Mouse (Mus musculus) testis, adult 2 months (tissue): ENCODE measurements around the gene Gm20388. TPM values are rescaled to one million over a fixed set of nuclear protein-coding genes. Genes with fewer than 3 reads are reported as not detected.

Experiments
- H3K27ac ChIP-seq: fragments of 200-500 bp; 2 replicates; pipeline ENCODE4 v1.5.1; 2012; ENCODE audit warnings: low read depth, low read length; ENCODE audit not compliant: control insufficient read depth, insufficient read depth
- H3K27me3 ChIP-seq: fragments of 200-500 bp; 2 replicates; pipeline ENCODE4 v1.6.1; 2012; ENCODE audit warnings: mild to moderate bottlenecking, low read length, moderate library complexity; ENCODE audit not compliant: control insufficient read depth, insufficient read depth
- H3K36me3 ChIP-seq: fragments of 200-500 bp; 2 replicates; pipeline ENCODE4 v1.6.1; 2012; ENCODE audit warnings: mild to moderate bottlenecking, low read length; ENCODE audit not compliant: control insufficient read depth, insufficient read depth
- H3K4me1 ChIP-seq: fragments of 200-500 bp; 2 replicates; pipeline ENCODE4 v1.6.1; 2012; ENCODE audit warnings: low read length; ENCODE audit not compliant: control insufficient read depth, insufficient read depth
- H3K4me3 ChIP-seq: fragments of 200-500 bp; 2 replicates; pipeline ENCODE4 v1.5.1; 2012; ENCODE audit warnings: low read depth, mild to moderate bottlenecking, low read length, moderate library complexity, mixed read lengths; ENCODE audit not compliant: control insufficient read depth
- CTCF ChIP-seq: fragments of 200-500 bp; IDR thresholded peaks from 2 replicates; pipeline ENCODE4 v1.5.1; 2012; ENCODE audit warnings: low read depth, mild to moderate bottlenecking, inconsistent platforms, low read length, moderate library complexity; ENCODE audit not compliant: control insufficient read depth, insufficient read depth, insufficient replicate concordance
- POLR2A ChIP-seq: fragments of 200-500 bp; IDR thresholded peaks from 2 replicates; pipeline ENCODE4 v1.6.1; 2012; ENCODE audit warnings: low read depth, mild to moderate bottlenecking, inconsistent platforms, low read length, moderate library complexity; ENCODE audit not compliant: control insufficient read depth
- polyA plus RNA-seq: library from polyadenylated mRNA; depleted of rRNA; stranded (reverse); fragments of >200 nt; gene quantifications from 2 replicates; pipeline ENCODE4 v1.2.3, GENCODE M21; 2012

Gm20388 gene
- polyA plus RNA-seq, 1 experiment, result 5.6 TPM

GRCm38 (mm10) chr8:120404609-120405036 is 494.0 kb downstream of the Gm20388 start:
- H3K4me3 ChIP-seq, result no peak overlapping the region
- no peaks in the 10 kb centered on the region for H3K27me3 ChIP-seq
- H3K4me1 ChIP-seq, result peaks cover 8% of the 10 kb centered on the region
- H3K27ac ChIP-seq, result no peak overlapping the region
- TF ChIP-seq CTCF (peak; percentile 61; the same call in 1 of the 2 replicates), POLR2A (no peak)
- no peaks in the 10 kb centered on the region for H3K36me3 ChIP-seq

GRCm38 (mm10) chr8:120406008-120406632 is 495.5 kb downstream of the Gm20388 start:
- Histone ChIP-seq H3K4me1 (peaks cover 13% of the 10 kb centered on the region), H3K27ac (no peak overlapping the region), H3K36me3 (no peaks in the 10 kb centered on the region), H3K4me3 (no peak overlapping the region), H3K27me3 (no peaks in the 10 kb centered on the region)
- no peak for TF ChIP-seq CTCF
- TF ChIP-seq POLR2A, result no peak

GRCm38 (mm10) chr8:120407701-120408240 is 497.1 kb downstream of the Gm20388 start:
- no peak overlapping the region for H3K27ac ChIP-seq
- no peaks in the 10 kb centered on the region for H3K27me3 ChIP-seq
- TF ChIP-seq POLR2A (no peak), CTCF (peak; percentile 24; the same call in 1 of the 2 replicates)
- peaks cover 16% of the 10 kb centered on the region for H3K4me1 ChIP-seq
- H3K4me3 ChIP-seq, result no peak overlapping the region
- no peaks in the 10 kb centered on the region for H3K36me3 ChIP-seq

- no peak for TF ChIP-seq POLR2A
- no peak for TF ChIP-seq CTCF
- Histone ChIP-seq H3K27me3 (no peaks in the 10 kb centered on the region), H3K4me3 (no peak overlapping the region), H3K27ac (no peak overlapping the region), H3K36me3 (no peaks in the 10 kb centered on the region), H3K4me1 (peaks cover 16% of the 10 kb centered on the region)
Measured at GRCm38 (mm10) chr8:120408241-120409215, 497.9 kb downstream of the Gm20388 start.

- H3K27me3 ChIP-seq, result no peaks in the 10 kb centered on the region
- peaks cover 16% of the 10 kb centered on the region for H3K4me1 ChIP-seq
- no peak overlapping the region for H3K27ac ChIP-seq
- TF ChIP-seq POLR2A, result no peak
- TF ChIP-seq CTCF, result no peak
- no peak overlapping the region for H3K4me3 ChIP-seq
- no peaks in the 10 kb centered on the region for H3K36me3 ChIP-seq
Measured at GRCm38 (mm10) chr8:120409371-120410013, 498.9 kb downstream of the Gm20388 start.

GRCm38 (mm10) chr8:120411059-120411458 is 500.4 kb downstream of the Gm20388 start:
- TF ChIP-seq CTCF, result no peak
- Histone ChIP-seq H3K27ac (no peak overlapping the region), H3K36me3 (no peaks in the 10 kb centered on the region), H3K4me3 (no peak overlapping the region), H3K27me3 (no peaks in the 10 kb centered on the region), H3K4me1 (peaks cover 16% of the 10 kb centered on the region)
